8 mouse cellular contexts compared by ENCODE assay signal in genomic region chr1:132008881-132009644, GRCm38 (mm10). TPM values are rescaled to one million over a fixed set of nuclear protein-coding genes. Genes with fewer than 3 reads are reported as not detected.
DNase-seq lines count a peak whose midpoint lies in the region; ATAC-seq and TF ChIP-seq lines count a peak whose summit lies in the region.

No protein-coding gene starts in this region.

- peaks cover 24% of the 10 kb centered on the region for H3K36me3 ChIP-seq in erythroblast, embryonic 14.5 days (ENCODE audit: control insufficient read depth)
- no peaks in the 10 kb centered on the region for H3K36me3 ChIP-seq in forebrain, embryonic 13.5 days (ENCODE audit: poor library complexity, severe bottlenecking)
- H3K36me3 ChIP-seq in liver, postnatal 0 days (replicated peaks; ENCODE audit: insufficient read depth, low read length): no peaks in the 10 kb centered on the region; the same call in 1 of the 2 replicates

- 34% methylated on average over 8 of the region's 8 CpGs for WGBS in forebrain, embryonic 13.5 days
- WGBS in liver, postnatal 0 days (ENCODE audit: insufficient replicate concordance): 17% methylated on average over 8 of the region's 8 CpGs

- ATAC-seq in erythroblast, adult 5-6 weeks (replicated peaks; ENCODE audit: low FRiP score, poor library complexity, severe bottlenecking): no peak
- no peak for ATAC-seq in forebrain, embryonic 13.5 days
- ATAC-seq in liver, postnatal 0 days: no peak

- TF ChIP-seq CTCF in liver, postnatal 0 days (IDR thresholded peaks at IDR 0.05; ENCODE audit: low read depth): no peak

- peaks cover 49% of the 10 kb centered on the region for H3K4me1 ChIP-seq in erythroblast, embryonic 14.5 days (ENCODE audit: control insufficient read depth)
- peaks cover 23% of the 10 kb centered on the region for H3K4me1 ChIP-seq in forebrain, embryonic 13.5 days
- H3K4me1 ChIP-seq in liver, postnatal 0 days (ENCODE audit: insufficient read depth): peaks cover 40% of the 10 kb centered on the region

- H3K9me3 ChIP-seq in erythroblast, embryonic 14.5 days (ENCODE audit: control insufficient read depth, low read length): no peaks in the 10 kb centered on the region
- no peaks in the 10 kb centered on the region for H3K9me3 ChIP-seq in forebrain, embryonic 13.5 days (replicated peaks)
- no peaks in the 10 kb centered on the region for H3K9me3 ChIP-seq in liver, postnatal 0 days (ENCODE audit: low read length)

- peak overlapping the region; percentile 66 for H3K4me2 ChIP-seq in forebrain, embryonic 13.5 days
- peak overlapping the region; percentile 82 for H3K4me2 ChIP-seq in liver, postnatal 0 days (ENCODE audit: low read depth, low read length)

- no peak overlapping the region for H3K27ac ChIP-seq in forebrain, embryonic 13.5 days
- peak overlapping the region; percentile 100 for H3K27ac ChIP-seq in liver, postnatal 0 days (ENCODE audit: low read depth)

- H3K4me3 ChIP-seq in erythroblast, embryonic 14.5 days (replicated peaks): peak overlapping the region; percentile 95
- H3K4me3 ChIP-seq in forebrain, embryonic 13.5 days: peak overlapping the region; percentile 79
- peak overlapping the region; percentile 83 for H3K4me3 ChIP-seq in liver, postnatal 0 days (ENCODE audit: low read depth, low read length)

- DNase-seq in 3T3-L1 (ENCODE audit: low read depth, low spot score): peak; percentile 24
- DNase-seq in liver, postnatal 0 days: no peak
- DNase-seq in adrenal gland, postnatal 14 days: no peak
- DNase-seq in left cerebral cortex, postnatal 14 days (ENCODE audit: low spot score in 2 of 2): no peak
- DNase-seq in urinary bladder, postnatal 4 days (ENCODE audit: low spot score in 2 of 2): no peak

- H3K27me3 ChIP-seq in erythroblast, embryonic 14.5 days (ENCODE audit: control insufficient read depth): no peaks in the 10 kb centered on the region
- H3K27me3 ChIP-seq in forebrain, embryonic 13.5 days: no peaks in the 10 kb centered on the region
- no peaks in the 10 kb centered on the region for H3K27me3 ChIP-seq in liver, postnatal 0 days (ENCODE audit: insufficient read depth, low read length)

- TF ChIP-seq EP300 in liver, postnatal 0 days (IDR thresholded peaks at IDR 0.05; ENCODE audit: low read depth): no peak

- peak overlapping the region; percentile 93 for H3K9ac ChIP-seq in forebrain, embryonic 13.5 days
- peak overlapping the region; percentile 97 for H3K9ac ChIP-seq in liver, postnatal 0 days (replicated peaks)

- intact Hi-C loops in left cerebral cortex, postnatal 14 days (cut with DNase I): loop anchor here (5.0 kb wide), 1 partner anchor 33 kb away; no protein-coding TSS in a partner anchor

RNA-seq across cellular contexts. Expression of gene Elk4, which starts 1.7 kb away (rescaled TPM):
- polyA plus RNA-seq in erythroblast, embryonic 14.5 days (2012): 0.15 and 0.38 TPM in 2 replicates
- total RNA-seq in erythroblast, adult 5-6 weeks (2015; ENCODE audit: low replicate concordance): 96.8 and 101 TPM in 2 replicates
- 75.8 and 94.4 TPM in 2 replicates for total RNA-seq in erythroblast, adult 5-6 weeks (2017; ENCODE audit: low replicate concordance)
- 13.1 and 13.2 TPM in 2 replicates for polyA plus RNA-seq in forebrain, embryonic 13.5 days (2015; fragmentation: Nextera tagmentation; extraction: Ambion mirVana)
- 10.7 and 14.6 TPM in 2 replicates for polyA plus RNA-seq in liver, postnatal 0 days (2015; fragmentation: Nextera tagmentation; extraction: Ambion mirVana)
- total RNA-seq in adrenal gland, postnatal 14 days (2021): 116 and 135 TPM in 2 replicates
- total RNA-seq in left cerebral cortex, postnatal 14 days (2021): 10 to 100 TPM; 54.5 to 58.8 TPM

RNA-seq across cellular contexts. Expression of gene Slc45a3, which starts 46.3 kb away (rescaled TPM):
- polyA plus RNA-seq in erythroblast, embryonic 14.5 days (2012): 0.02 and 0.03 TPM in 2 replicates
- not detected in 2 replicates for total RNA-seq in erythroblast, adult 5-6 weeks (2015; ENCODE audit: low replicate concordance)
- total RNA-seq in erythroblast, adult 5-6 weeks (2017; ENCODE audit: low replicate concordance): 0.56 and 1.3 TPM in 2 replicates
- 2.6 and 2.9 TPM in 2 replicates for polyA plus RNA-seq in forebrain, embryonic 13.5 days (2015; fragmentation: Nextera tagmentation; extraction: Ambion mirVana)
- polyA plus RNA-seq in liver, postnatal 0 days (2015; fragmentation: Nextera tagmentation; extraction: Ambion mirVana): 4.3 and 6.0 TPM in 2 replicates
- total RNA-seq in adrenal gland, postnatal 14 days (2021): 15.5 and 18.3 TPM in 2 replicates
- 1 to 10 TPM in 1 of 2 experiments, under 1 TPM in 1; 0.97 to 1.8 TPM for total RNA-seq in left cerebral cortex, postnatal 14 days (2021)

RNA-seq across cellular contexts. Expression of gene Mfsd4a, which starts 58.8 kb away (rescaled TPM):
- polyA plus RNA-seq in erythroblast, embryonic 14.5 days (2012): not detected in 2 replicates
- not detected in 2 replicates for total RNA-seq in erythroblast, adult 5-6 weeks (2015; ENCODE audit: low replicate concordance)
- 0.68 and 2.9 TPM in 2 replicates for total RNA-seq in erythroblast, adult 5-6 weeks (2017; ENCODE audit: low replicate concordance)
- polyA plus RNA-seq in forebrain, embryonic 13.5 days (2015; fragmentation: Nextera tagmentation; extraction: Ambion mirVana): 7.8 and 8.1 TPM in 2 replicates
- 2.3 and 2.8 TPM in 2 replicates for polyA plus RNA-seq in liver, postnatal 0 days (2015; fragmentation: Nextera tagmentation; extraction: Ambion mirVana)
- total RNA-seq in adrenal gland, postnatal 14 days (2021): 7.3 and 7.9 TPM in 2 replicates
- total RNA-seq in left cerebral cortex, postnatal 14 days (2021): 10 to 100 TPM; 86.2 to 87.4 TPM
